Mouse (Mus musculus) common myeloid progenitor, adult 5-6 weeks (primary cell): ENCODE data around the gene Gm48551. TPM values are rescaled to one million over a fixed set of nuclear protein-coding genes. Genes with fewer than 3 reads are reported as not detected.

Experiments
- ATAC-seq: replicated peaks from 2 replicates; pipeline ENCODE4 v1.8.0; 2016; ENCODE audit warnings: low read depth, mild to moderate bottlenecking, moderate TSS enrichment, inconsistent platforms; ENCODE audit not compliant: poor library complexity, severe bottlenecking
- total RNA-seq: library from RNA; stranded (forward); fragments of 200-1000, 187-1606 nt; gene quantifications from 2 replicates; pipeline ENCODE4 v1.2.3, GENCODE M21; 2017

Gene Gm48551
- total RNA-seq, 1 experiment from 2014 or later, result 2.4 TPM

GRCm38 (mm10) chr10:81356352-81356990 lies 27.8 kb upstream of the Gm48551 start:
- peak; percentile 62 for ATAC-seq

- peak; percentile 63 for ATAC-seq
Measured at GRCm38 (mm10) chr10:81356991-81357844, 27.0 kb upstream of the Gm48551 start, which contains the start of gene Mfsd12. Gene Mfsd12, plus strand, starts transcription at chr10:81357491.

- ATAC-seq, result no peak
Measured at GRCm38 (mm10) chr10:81358209-81358608, 26.1 kb upstream of the Gm48551 start.

- ATAC-seq, result peak; percentile 50
Measured at GRCm38 (mm10) chr10:81358841-81359240, 25.4 kb upstream of the Gm48551 start.

GRCm38 (mm10) chr10:81360721-81361120 lies 23.5 kb upstream of the Gm48551 start:
- no peak for ATAC-seq

GRCm38 (mm10) chr10:81362336-81362949 lies 21.8 kb upstream of the Gm48551 start:
- no peak for ATAC-seq

GRCm38 (mm10) chr10:81363436-81364346 lies 20.6 kb upstream of the Gm48551 start:
- ATAC-seq, result no peak

GRCm38 (mm10) chr10:81364666-81365065 lies 19.6 kb upstream of the Gm48551 start:
- no peak for ATAC-seq

- no peak for ATAC-seq
Measured at GRCm38 (mm10) chr10:81365073-81365472, 19.2 kb upstream of the Gm48551 start.

- peak; percentile 29 for ATAC-seq
Measured at GRCm38 (mm10) chr10:81365672-81366476, 18.4 kb upstream of the Gm48551 start, which contains the start of gene 4930404N11Rik. Gene 4930404N11Rik, minus strand, starts transcription at chr10:81365816.

- ATAC-seq, result no peak
Measured at GRCm38 (mm10) chr10:81366477-81367206, 17.6 kb upstream of the Gm48551 start.

GRCm38 (mm10) chr10:81367207-81367495 lies 17.1 kb upstream of the Gm48551 start:
- no peak for ATAC-seq

GRCm38 (mm10) chr10:81375322-81375721 lies 8.9 kb upstream of the Gm48551 start:
- ATAC-seq, result no peak

GRCm38 (mm10) chr10:81376561-81377361 lies 7.5 kb upstream of the Gm48551 start:
- ATAC-seq, result no peak

- no peak for ATAC-seq
Measured at GRCm38 (mm10) chr10:81377362-81377664, 7.0 kb upstream of the Gm48551 start.

- ATAC-seq, result no peak
Measured at GRCm38 (mm10) chr10:81377793-81378552, 6.3 kb upstream of the Gm48551 start, which contains the start of gene Fzr1. Gene Fzr1, minus strand, starts transcription at chr10:81378516.

- ATAC-seq, result peak; percentile 74
Measured at GRCm38 (mm10) chr10:81378553-81379182, 5.6 kb upstream of the Gm48551 start.
